Mouse (Mus musculus): Measurements from ENCODE around the gene Nat8f2. TPM values are rescaled to one million over a fixed set of nuclear protein-coding genes. Genes with fewer than 3 reads are reported as not detected.
"Not testable (repeated sequence)": the region's sequence is repeated elsewhere in the genome, so short reads cannot be mapped to it uniquely, and the experiment has no call there.

Nat8f2 gene
- polyA plus RNA-seq, 2 experiments, result not detected

GRCm38 (mm10) chr6:85911587-85911986 is 42.6 kb upstream of the Nat8f2 start, which contains the start of gene Tprkb:
Gene Tprkb (plus strand): TSS chr6:85911865.
- Histone ChIP-seq H3K27ac (no peak within 1 kb of the TSS), H3K9me3 (ENCODE audit: control insufficient read depth, low read length) (no peaks in the 10 kb centered on the region), H3K36me3 (replicated peaks; ENCODE audit: control insufficient read depth, insufficient read depth, low read depth) (no peaks in the 10 kb centered on the region), H3K4me2 (ENCODE audit: low read depth) (no peak within 1 kb of the TSS), H3K27me3 (ENCODE audit: control insufficient read depth, insufficient read depth, low read length) (no peaks in the 10 kb centered on the region), H3K4me3 (ENCODE audit: insufficient read depth in 1 of 2, low read depth in 2 of 2, low read length in 2 of 2) (no peak within 1 kb of the TSS), H3K4me1 (replicated peaks; ENCODE audit: control insufficient read depth in 2 of 2, insufficient read depth in 2 of 2, low read length in 1 of 2) (peaks cover 10 to 16% of the 10 kb centered on the region in 2 experiments), H3K9ac (replicated peaks) (no peak within 1 kb of the TSS)
- DNase-seq (ENCODE audit: low read depth in 3 of 3, low spot score in 3 of 3) (no peak), ATAC-seq (ENCODE audit: insufficient read depth) (no peak)
- TF ChIP-seq EP300 (IDR thresholded peaks at IDR 0.05; ENCODE audit: low read depth) (no peak), CTCF (IDR thresholded peaks at IDR 0.05; ENCODE audit: low read depth) (no peak)
- 57% methylated on average over 3 of the region's 3 CpGs for WGBS (ENCODE audit: insufficient replicate concordance)

DNA sequence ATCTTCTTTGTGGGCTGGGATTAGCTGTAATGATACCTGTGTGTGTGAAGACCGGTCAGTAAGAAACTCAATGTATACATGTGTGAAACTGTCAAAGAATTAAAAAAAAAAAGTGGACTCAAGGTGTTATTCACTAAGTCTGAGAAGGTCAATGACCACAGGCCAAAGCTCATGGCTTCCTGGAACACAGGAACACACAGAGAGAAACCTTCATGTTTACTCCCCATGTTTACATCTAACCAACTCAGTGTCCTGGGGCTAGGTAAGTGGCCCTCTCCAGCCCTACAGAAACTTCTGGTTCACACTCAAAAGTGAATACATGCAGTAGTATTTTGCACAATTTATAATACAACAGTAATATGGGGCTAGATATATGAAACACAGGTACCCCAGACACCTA is 40.7 kb upstream of the Nat8f2 start:
- H3K9me3 ChIP-seq (ENCODE audit: control insufficient read depth, low read length), result no peaks in the 10 kb centered on the region
- H3K27ac ChIP-seq, result no peak overlapping the region
- 83% methylated on average over 1 of the region's 1 CpGs for WGBS (ENCODE audit: insufficient replicate concordance)
- no peaks in the 10 kb centered on the region for H3K36me3 ChIP-seq (replicated peaks; ENCODE audit: control insufficient read depth, insufficient read depth, low read depth)
- ATAC-seq (ENCODE audit: insufficient read depth) (no peak), DNase-seq (ENCODE audit: low read depth in 3 of 3, low spot score in 3 of 3) (no peak)
- H3K4me3 ChIP-seq (ENCODE audit: insufficient read depth in 1 of 2, low read depth in 2 of 2, low read length in 2 of 2), result no peak overlapping the region
- H3K27me3 ChIP-seq (ENCODE audit: control insufficient read depth, insufficient read depth, low read length), result no peaks in the 10 kb centered on the region
- peaks cover 5 to 8% of the 10 kb centered on the region in 2 experiments for H3K4me1 ChIP-seq (replicated peaks; ENCODE audit: control insufficient read depth in 2 of 2, insufficient read depth in 2 of 2, low read length in 1 of 2)
- H3K4me2 ChIP-seq (ENCODE audit: low read depth), result no peak overlapping the region
- TF ChIP-seq EP300 (IDR thresholded peaks at IDR 0.05; ENCODE audit: low read depth), result no peak
- TF ChIP-seq CTCF (IDR thresholded peaks at IDR 0.05; ENCODE audit: low read depth), result no peak
- no peak overlapping the region for H3K9ac ChIP-seq (replicated peaks)

DNA sequence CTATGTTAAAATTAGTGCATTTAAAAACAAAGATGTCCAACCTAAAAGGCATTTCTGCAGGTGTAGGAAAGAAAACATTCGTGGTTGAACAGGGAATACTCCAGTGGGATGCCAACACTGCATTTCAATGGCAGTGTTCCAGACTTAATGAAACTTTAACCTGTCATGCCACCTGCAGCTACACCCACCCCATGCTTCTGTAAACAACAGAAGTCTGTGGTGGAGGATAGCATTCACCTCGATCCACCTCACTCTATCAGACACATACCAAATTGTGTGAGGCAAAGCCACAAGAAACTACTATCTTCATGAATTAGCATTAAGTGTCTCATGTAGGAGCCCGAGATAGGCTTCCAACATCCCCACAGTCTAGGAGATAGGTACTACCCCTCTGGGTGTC is 39.4 kb upstream of the Nat8f2 start:
- TF ChIP-seq EP300 (IDR thresholded peaks at IDR 0.05; ENCODE audit: low read depth) (no peak), CTCF (IDR thresholded peaks at IDR 0.05; ENCODE audit: low read depth) (no peak)
- DNase-seq (ENCODE audit: low read depth in 3 of 3, low spot score in 3 of 3) (no peak), ATAC-seq (ENCODE audit: insufficient read depth) (no peak)
- WGBS (ENCODE audit: insufficient replicate concordance), result 28% methylated on average over 3 of the region's 3 CpGs
- H3K4me3 ChIP-seq (ENCODE audit: insufficient read depth in 1 of 2, low read depth in 2 of 2, low read length in 2 of 2), result no peak overlapping the region
- no peaks in the 10 kb centered on the region for H3K9me3 ChIP-seq (ENCODE audit: control insufficient read depth, low read length)
- H3K36me3 ChIP-seq (replicated peaks; ENCODE audit: control insufficient read depth, insufficient read depth, low read depth), result no peaks in the 10 kb centered on the region
- no peak overlapping the region for H3K27ac ChIP-seq
- H3K9ac ChIP-seq (replicated peaks), result no peak overlapping the region
- no peaks in the 10 kb centered on the region for H3K27me3 ChIP-seq (ENCODE audit: control insufficient read depth, insufficient read depth, low read length)
- peaks cover 0 to 4% of the 10 kb centered on the region in 2 experiments; a peak in 1 of 4 replicates for H3K4me1 ChIP-seq (replicated peaks; ENCODE audit: control insufficient read depth in 2 of 2, insufficient read depth in 2 of 2, low read length in 1 of 2)
- no peak overlapping the region for H3K4me2 ChIP-seq (ENCODE audit: low read depth)

GRCm38 (mm10) chr6:85906911-85907351 is 38.0 kb upstream of the Nat8f2 start:
- not testable (repeated sequence) for DNase-seq (ENCODE audit: low read depth in 3 of 3, low spot score in 3 of 3); H3K4me2 ChIP-seq (ENCODE audit: low read depth); H3K9ac ChIP-seq (replicated peaks); H3K4me1 ChIP-seq (replicated peaks; ENCODE audit: control insufficient read depth in 2 of 2, insufficient read depth in 2 of 2, low read length in 1 of 2); H3K9me3 ChIP-seq (ENCODE audit: control insufficient read depth, low read length); H3K27ac ChIP-seq; ATAC-seq (ENCODE audit: insufficient read depth); H3K4me3 ChIP-seq (ENCODE audit: insufficient read depth in 1 of 2, low read depth in 2 of 2, low read length in 2 of 2); H3K27me3 ChIP-seq (ENCODE audit: control insufficient read depth, insufficient read depth, low read length); H3K36me3 ChIP-seq (replicated peaks; ENCODE audit: control insufficient read depth, insufficient read depth, low read depth)
- WGBS (ENCODE audit: insufficient replicate concordance), result 55% methylated on average over 2 of the region's 2 CpGs

DNA sequence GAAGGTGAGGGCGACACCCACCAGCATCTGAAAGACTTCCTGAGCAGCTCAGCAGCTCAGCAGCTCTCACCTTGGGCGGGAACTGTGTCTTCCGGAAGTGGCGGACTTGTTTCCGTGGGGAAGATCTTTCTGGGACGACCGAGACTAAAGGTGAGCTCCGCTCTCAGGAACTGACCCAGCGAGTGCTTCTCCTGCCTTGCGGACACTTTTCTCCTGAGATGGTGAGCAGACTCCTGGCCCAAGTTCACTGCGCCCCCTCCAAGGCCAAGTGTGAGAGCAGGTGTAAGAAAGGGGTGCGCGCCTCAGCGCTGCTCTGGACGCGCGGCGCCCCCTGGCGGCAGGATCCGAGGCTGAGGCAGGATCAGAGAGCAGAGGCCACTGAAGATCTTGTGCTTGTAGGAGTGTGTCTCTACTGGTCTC is 35.7 kb upstream of the Nat8f2 start, which contains the start of gene Nat8f4:
Nat8f4 (minus strand) TSS at position 243 of the 420 bp plus-strand sequence.
- H3K9me3 ChIP-seq (ENCODE audit: control insufficient read depth, low read length); H3K27me3 ChIP-seq (ENCODE audit: control insufficient read depth, insufficient read depth, low read length); H3K36me3 ChIP-seq (replicated peaks; ENCODE audit: control insufficient read depth, insufficient read depth, low read depth); H3K4me1 ChIP-seq (replicated peaks; ENCODE audit: control insufficient read depth in 2 of 2, insufficient read depth in 2 of 2, low read length in 1 of 2); H3K27ac ChIP-seq: not testable (repeated sequence)
- DNase-seq (ENCODE audit: low read depth in 3 of 3, low spot score in 3 of 3) (peak in 1 of 3 experiments; percentile 13), ATAC-seq (ENCODE audit: insufficient read depth) (peak; percentile 81)
- WGBS (ENCODE audit: insufficient replicate concordance), result 13% methylated on average over 20 of the region's 20 CpGs
- peak within 1 kb of the TSS; percentile 42 to 78 for H3K4me3 ChIP-seq (ENCODE audit: insufficient read depth in 1 of 2, low read depth in 2 of 2, low read length in 2 of 2)
- peak within 1 kb of the TSS; percentile 65 for H3K9ac ChIP-seq (replicated peaks)
- peak within 1 kb of the TSS; percentile 58 for H3K4me2 ChIP-seq (ENCODE audit: low read depth)
- TF ChIP-seq CTCF (IDR thresholded peaks at IDR 0.05; ENCODE audit: low read depth), result peak; percentile 93

All from liver, embryonic 14.5 days (tissue).